ENCODE assay signal across 20 mouse cellular contexts in the genomic region with DNA sequence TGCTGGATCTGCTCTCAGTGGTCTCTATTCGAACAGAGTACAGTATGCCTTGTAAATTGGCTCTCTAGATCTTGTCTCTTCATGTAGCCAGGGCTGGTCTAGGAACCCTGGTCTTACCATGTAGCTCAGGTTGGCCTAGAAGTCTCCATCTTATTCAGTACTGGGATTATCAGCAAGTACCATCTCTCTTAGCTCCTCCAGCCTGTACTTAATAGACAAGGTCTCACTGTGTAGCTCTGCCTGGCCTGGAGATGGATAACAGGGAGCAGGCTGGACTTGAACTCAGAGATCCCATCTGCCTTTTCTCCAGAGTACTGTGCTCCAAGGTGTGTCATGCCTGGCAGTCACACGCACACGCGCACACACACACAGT. TPM values are rescaled to one million over a fixed set of nuclear protein-coding genes. Genes with fewer than 3 reads are reported as not detected.
A peak's percentile ranks its signal among the peaks of the same experiment; 100 is the strongest.
DNase-seq lines count a peak whose midpoint lies in the region; ATAC-seq and TF ChIP-seq lines count a peak whose summit lies in the region.
"Had no signal": no experiment of that assay in that cellular context is flagged by ENCODE, and none has a peak within 500 bp of the region (broad histone marks: within the 10 kb centered on the region; RNA-seq: fewer than 3 reads in every experiment).

No protein-coding gene starts in this region.

- H3K27me3 ChIP-seq in heart, embryonic 12.5 days (replicated peaks) = no peaks in the 10 kb centered on the region
- no peaks in the 10 kb centered on the region for H3K27me3 ChIP-seq in thymus, adult 2 months (ENCODE audit: control insufficient read depth, insufficient read depth, low read length)
- no peaks in the 10 kb centered on the region for H3K27me3 ChIP-seq in liver, embryonic 13.5 days
- H3K27me3 ChIP-seq: forebrain, embryonic 15.5 days had no signal

- no peak overlapping the region for H3K27ac ChIP-seq in heart, embryonic 12.5 days (ENCODE audit: poor library complexity, severe bottlenecking)
- peak overlapping the region; percentile 79 for H3K27ac ChIP-seq in thymus, adult 2 months (ENCODE audit: control insufficient read depth, insufficient read depth, low read length)
- no peak overlapping the region for H3K27ac ChIP-seq in liver, embryonic 13.5 days
- H3K27ac ChIP-seq: forebrain, embryonic 15.5 days; hindbrain, embryonic 10.5 days; hindbrain, postnatal 0 days; liver, embryonic 14.5 days had no signal

- DNase-seq in heart, adult 8-10 months (ENCODE audit: low spot score) = no peak
- DNase-seq in thymus, adult 2 months = no peak
- DNase-seq in thymus, postnatal 25 days = no peak
- DNase-seq in liver, embryonic 13.5 days = no peak
- no peak for DNase-seq in adrenal gland, postnatal 10 days
- no peak for DNase-seq in kidney, postnatal 36 days
- DNase-seq: adrenal gland, adult 2 months; cerebellum, adult 11-12 months; cerebellum, postnatal 25 days; gastrocnemius, postnatal 36 days; kidney, adult 11 months; kidney, postnatal 10 days; retina, postnatal 1 day had no signal

- TF ChIP-seq CTCF in thymus, adult 2 months (IDR thresholded peaks at IDR 0.05; ENCODE audit: borderline replicate concordance, control insufficient read depth, extremely low read depth, insufficient read depth, low read length, poor library complexity) = no peak

- ATAC-seq in heart, embryonic 12.5 days (ENCODE audit: insufficient number of reproducible peaks, low FRiP score) = no peak
- 0 out of 2 replicates have a peak, but pooled peaks have one; percentile 13 for ATAC-seq in liver, embryonic 13.5 days (ENCODE audit: low read depth)
- ATAC-seq in inflammation-experienced regulatory T-cells, adult 6 months = no peak
- ATAC-seq: forebrain, embryonic 15.5 days; hindbrain, postnatal 0 days; midbrain, embryonic 16.5 days had no signal

- no peak overlapping the region for H3K4me3 ChIP-seq in heart, embryonic 12.5 days
- H3K4me3 ChIP-seq in thymus, adult 2 months (ENCODE audit: control insufficient read depth, insufficient read depth, low read length) = no peak overlapping the region
- no peak overlapping the region for H3K4me3 ChIP-seq in liver, embryonic 13.5 days (replicated peaks)
- H3K4me3 ChIP-seq: forebrain, embryonic 15.5 days; hindbrain, embryonic 10.5 days had no signal

- H3K36me3 ChIP-seq in heart, embryonic 12.5 days = peaks cover 20% of the 10 kb centered on the region
- peaks cover 4% of the 10 kb centered on the region; the same call in 1 of the 2 replicates for H3K36me3 ChIP-seq in thymus, adult 2 months (ENCODE audit: control insufficient read depth, insufficient read depth, low read length)
- peaks cover 35% of the 10 kb centered on the region for H3K36me3 ChIP-seq in liver, embryonic 13.5 days

- H3K9ac ChIP-seq in heart, embryonic 12.5 days = peak overlapping the region; percentile 20
- no peak overlapping the region for H3K9ac ChIP-seq in liver, embryonic 13.5 days
- H3K9ac ChIP-seq: forebrain, embryonic 15.5 days; liver, embryonic 14.5 days had no signal

- no peak for TF ChIP-seq POLR2A in thymus, adult 2 months (IDR thresholded peaks at IDR 0.05; ENCODE audit: control insufficient read depth, extremely low read depth, insufficient read depth, low read length, poor library complexity)

- H3K4me1 ChIP-seq in heart, embryonic 12.5 days (replicated peaks) = no peaks in the 10 kb centered on the region
- H3K4me1 ChIP-seq in thymus, adult 2 months (replicated peaks; ENCODE audit: control insufficient read depth, insufficient read depth, low read length) = peaks cover 50% of the 10 kb centered on the region
- peaks cover 26% of the 10 kb centered on the region for H3K4me1 ChIP-seq in liver, embryonic 13.5 days (replicated peaks)
- H3K4me1 ChIP-seq: forebrain, embryonic 15.5 days had no signal

- H3K4me2 ChIP-seq in heart, embryonic 12.5 days = no peak overlapping the region
- H3K4me2 ChIP-seq in liver, embryonic 13.5 days = no peak overlapping the region
- H3K4me2 ChIP-seq: forebrain, embryonic 15.5 days had no signal

- H3K9me3 ChIP-seq in heart, embryonic 12.5 days (replicated peaks) = no peaks in the 10 kb centered on the region; the same call in 1 of the 2 replicates
- H3K9me3 ChIP-seq in liver, embryonic 13.5 days (replicated peaks) = no peaks in the 10 kb centered on the region
- H3K9me3 ChIP-seq: forebrain, embryonic 15.5 days; hindbrain, embryonic 10.5 days had no signal

- WGBS in heart, embryonic 12.5 days = 90% methylated on average over 4 of the region's 4 CpGs
- WGBS in thymus, adult 2 months = 72% methylated on average over 4 of the region's 4 CpGs
- 75% methylated on average over 4 of the region's 4 CpGs for WGBS in liver, embryonic 13.5 days (ENCODE audit: insufficient replicate concordance)

RNA-seq across cellular contexts. Expression of a gene that starts 13.6 kb away (rescaled TPM):
- 39.9 and 42.1 TPM in 2 replicates for polyA plus RNA-seq in heart, embryonic 12.5 days (2016; fragmentation: Nextera tagmentation; extraction: Ambion mirVana)
- total RNA-seq in heart, adult 8-10 months (2022) = 10 to 100 TPM; 31.4 to 40.9 (median 34.9) TPM
- polyA plus RNA-seq in thymus, adult 2 months (2012; rRNA removed) = 98.5 and 98.6 TPM in 2 replicates
- 12.2 and 15.8 TPM in 2 replicates for polyA plus RNA-seq in liver, embryonic 13.5 days (2015; fragmentation: Nextera tagmentation; extraction: Ambion mirVana)
- total RNA-seq in adrenal gland, postnatal 10 days (2021) = 100 to 1,000 TPM; 169 to 231 TPM
- 10 to 100 TPM; 69.3 to 87.8 (median 80.1) TPM for polyA plus RNA-seq in inflammation-experienced regulatory T-cells, adult 6 months (2017; shearing (Covaris generic))

RNA-seq across cellular contexts. Expression of a gene that starts 28.9 kb away (rescaled TPM):
- 20.9 and 22.0 TPM in 2 replicates for polyA plus RNA-seq in heart, embryonic 12.5 days (2016; fragmentation: Nextera tagmentation; extraction: Ambion mirVana)
- 10 to 100 TPM; 40.8 to 52.0 (median 45.0) TPM for total RNA-seq in heart, adult 8-10 months (2022)
- polyA plus RNA-seq in thymus, adult 2 months (2012; rRNA removed) = 188 and 215 TPM in 2 replicates
- 26.8 and 30.3 TPM in 2 replicates for polyA plus RNA-seq in liver, embryonic 13.5 days (2015; fragmentation: Nextera tagmentation; extraction: Ambion mirVana)
- total RNA-seq in adrenal gland, postnatal 10 days (2021) = 100 to 1,000 TPM; 110 to 140 TPM
- 100 to 1,000 TPM; 192 to 274 (median 231) TPM for polyA plus RNA-seq in inflammation-experienced regulatory T-cells, adult 6 months (2017; shearing (Covaris generic))

RNA-seq across cellular contexts. Expression of a gene that starts 37.8 kb away (rescaled TPM):
- 19.2 and 21.9 TPM in 2 replicates for polyA plus RNA-seq in heart, embryonic 12.5 days (2016; fragmentation: Nextera tagmentation; extraction: Ambion mirVana)
- total RNA-seq in heart, adult 8-10 months (2022) = 10 to 100 TPM; 13.0 to 19.0 (median 15.8) TPM
- 102 and 106 TPM in 2 replicates for polyA plus RNA-seq in thymus, adult 2 months (2012; rRNA removed)
- polyA plus RNA-seq in liver, embryonic 13.5 days (2015; fragmentation: Nextera tagmentation; extraction: Ambion mirVana) = 8.5 and 10.5 TPM in 2 replicates
- total RNA-seq in adrenal gland, postnatal 10 days (2021) = 10 to 100 TPM; 20.0 to 35.9 TPM
- polyA plus RNA-seq in inflammation-experienced regulatory T-cells, adult 6 months (2017; shearing (Covaris generic)) = 10 to 100 TPM; 24.8 to 36.2 (median 35.0) TPM

RNA-seq across cellular contexts. Expression of a gene that starts 37.9 kb away (rescaled TPM):
- 90.4 and 95.4 TPM in 2 replicates for polyA plus RNA-seq in heart, embryonic 12.5 days (2016; fragmentation: Nextera tagmentation; extraction: Ambion mirVana)
- 100 to 1,000 TPM in 1 of 4 experiments, 10 to 100 TPM in 3; 80.5 to 101 (median 85.0) TPM for total RNA-seq in heart, adult 8-10 months (2022)
- polyA plus RNA-seq in thymus, adult 2 months (2012; rRNA removed) = 24.5 and 25.0 TPM in 2 replicates
- polyA plus RNA-seq in liver, embryonic 13.5 days (2015; fragmentation: Nextera tagmentation; extraction: Ambion mirVana) = 71.5 and 77.4 TPM in 2 replicates
- 10 to 100 TPM; 92.1 to 92.6 TPM for total RNA-seq in adrenal gland, postnatal 10 days (2021)
- polyA plus RNA-seq in inflammation-experienced regulatory T-cells, adult 6 months (2017; shearing (Covaris generic)) = 10 to 100 TPM; 22.9 to 31.7 (median 27.9) TPM
